Mouse (Mus musculus): ENCODE results near the gene 4632433K11Rik.

Gene 4632433K11Rik

DNA sequence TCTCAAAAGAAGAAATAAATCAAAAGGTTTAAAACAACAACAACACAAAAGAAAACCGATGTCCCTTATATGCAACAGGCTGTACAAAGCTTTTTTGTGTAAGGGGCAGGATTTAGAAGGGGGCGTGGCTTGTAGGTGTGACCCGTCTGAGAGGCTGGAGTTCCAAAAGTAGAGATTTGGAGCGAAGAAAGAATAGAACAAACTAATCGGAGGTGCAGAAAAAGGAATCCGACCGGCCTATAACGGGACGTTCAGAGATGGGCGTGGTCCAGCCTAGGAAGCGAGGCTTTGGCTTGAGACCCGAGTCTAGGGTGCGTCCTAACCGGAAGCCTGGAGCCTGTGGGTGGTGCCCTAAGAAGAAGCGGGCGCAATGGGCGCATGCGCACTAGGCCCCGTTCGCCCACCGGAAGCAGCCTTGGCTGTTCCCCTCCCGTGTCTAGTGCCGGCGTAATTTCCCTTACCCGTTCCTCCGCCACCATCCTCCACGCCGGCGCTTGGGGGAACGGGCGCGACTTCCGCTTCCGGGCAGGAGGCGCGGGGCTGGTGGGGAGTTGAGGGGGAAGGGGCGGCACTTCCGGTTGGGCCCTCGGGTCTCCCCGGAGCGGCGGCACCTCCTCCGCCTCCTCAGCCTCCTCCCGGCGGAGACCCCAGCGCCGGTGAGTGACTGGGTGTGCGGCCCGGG, 13.8 kb upstream of the 4632433K11Rik start, which contains the start of the genes Zfp865 and Ccdc106:
TSS of gene Zfp865 (plus strand) at position 377 of the 682 bp plus-strand sequence.
TSS of gene Ccdc106 (plus strand) at position 554 of the 682 bp plus-strand sequence.
- peak; percentile 99 for DNase-seq (ENCODE audit: low spot score)

GRCm38 (mm10) chr7:5020685-5021084, 13.2 kb upstream of the 4632433K11Rik start:
- no peak for DNase-seq (ENCODE audit: low spot score)

DNA sequence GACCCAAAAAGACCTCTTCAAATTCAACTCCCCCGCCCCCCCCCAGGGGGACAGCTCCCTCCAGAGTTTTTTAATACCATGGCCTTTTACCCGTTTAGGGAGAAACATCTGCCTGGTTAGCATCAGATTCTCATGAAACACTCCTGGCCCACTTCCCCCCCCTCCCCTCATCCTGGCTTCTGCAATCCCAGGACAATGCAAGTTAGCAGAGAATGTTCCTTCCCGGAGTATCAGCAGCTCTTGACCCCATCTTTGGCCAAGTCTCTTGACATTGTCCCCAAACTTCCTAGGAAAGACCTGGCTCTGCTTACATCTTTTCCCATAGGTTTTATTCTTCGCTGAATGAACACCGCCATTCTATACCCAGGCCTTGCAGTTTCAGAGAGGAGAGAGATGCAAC, 12.7 kb upstream of the 4632433K11Rik start:
- DNase-seq (ENCODE audit: low spot score): no peak

GRCm38 (mm10) chr7:5029543-5029942, 4.4 kb upstream of the 4632433K11Rik start:
- no peak for DNase-seq (ENCODE audit: low spot score)

- no peak for DNase-seq (ENCODE audit: low spot score)
These were observed 4.0 kb upstream of the 4632433K11Rik start for GRCm38 (mm10) chr7:5029946-5030345.

DNA sequence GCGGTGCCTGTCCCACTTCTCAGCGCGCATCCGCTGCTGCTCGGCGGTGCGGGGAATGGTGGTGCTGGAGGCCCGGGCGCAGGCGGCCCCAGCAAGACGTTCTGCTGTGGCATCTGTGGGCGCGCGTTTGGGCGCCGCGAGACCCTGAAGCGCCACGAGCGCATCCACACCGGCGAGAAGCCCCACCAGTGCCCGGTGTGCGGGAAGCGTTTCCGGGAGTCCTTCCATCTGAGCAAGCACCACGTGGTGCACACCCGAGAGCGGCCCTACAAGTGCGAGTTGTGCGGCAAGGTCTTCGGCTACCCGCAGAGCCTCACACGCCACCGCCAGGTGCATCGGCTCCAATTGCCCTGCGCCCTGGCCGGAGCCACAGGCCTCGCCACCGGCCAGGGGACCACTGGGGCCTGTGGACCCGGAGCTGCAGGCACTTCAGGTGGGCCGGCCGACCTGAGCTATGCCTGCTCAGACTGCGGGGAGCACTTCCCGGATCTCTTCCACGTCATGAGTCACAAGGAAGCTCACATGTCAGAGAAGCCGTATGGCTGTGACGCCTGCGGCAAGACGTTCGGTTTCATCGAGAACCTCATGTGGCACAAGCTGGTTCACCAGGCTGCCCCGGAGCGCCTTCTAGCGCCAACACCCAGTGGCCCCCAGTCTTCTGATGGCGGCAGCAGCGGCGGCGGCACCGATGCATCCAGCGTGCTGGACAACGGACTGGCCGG, 3.2 kb upstream of the 4632433K11Rik start:
- DNase-seq (ENCODE audit: low spot score): no peak

GRCm38 (mm10) chr7:5031496-5031895, 2.4 kb upstream of the 4632433K11Rik start:
- no peak for DNase-seq (ENCODE audit: low spot score)

GRCm38 (mm10) chr7:5035628-5036027, 1.7 kb downstream of the 4632433K11Rik start:
- DNase-seq (ENCODE audit: low spot score): no peak

DNA sequence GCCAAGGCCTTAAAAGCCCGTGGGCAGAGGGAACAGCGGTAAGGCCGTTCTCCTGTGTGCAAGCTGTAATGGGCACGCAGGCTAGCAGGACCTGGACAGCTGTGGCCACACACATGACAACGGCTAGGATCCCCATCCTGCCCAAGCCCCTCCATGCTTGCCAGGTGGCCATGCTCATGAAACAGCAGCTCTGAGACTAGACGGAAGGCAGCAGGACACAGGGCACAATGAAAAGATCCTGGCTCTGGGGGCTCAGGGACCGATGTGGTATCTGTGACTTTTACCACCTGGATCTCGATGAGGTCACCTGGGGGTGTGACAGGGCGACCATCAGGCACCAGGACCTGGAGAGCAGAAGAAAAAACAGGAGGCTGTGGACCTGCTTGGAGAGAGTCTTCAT, 2.2 kb downstream of the 4632433K11Rik start:
- no peak for DNase-seq (ENCODE audit: low spot score)

GRCm38 (mm10) chr7:5037026-5037425, 3.1 kb downstream of the 4632433K11Rik start:
- DNase-seq (ENCODE audit: low spot score): no peak

DNA sequence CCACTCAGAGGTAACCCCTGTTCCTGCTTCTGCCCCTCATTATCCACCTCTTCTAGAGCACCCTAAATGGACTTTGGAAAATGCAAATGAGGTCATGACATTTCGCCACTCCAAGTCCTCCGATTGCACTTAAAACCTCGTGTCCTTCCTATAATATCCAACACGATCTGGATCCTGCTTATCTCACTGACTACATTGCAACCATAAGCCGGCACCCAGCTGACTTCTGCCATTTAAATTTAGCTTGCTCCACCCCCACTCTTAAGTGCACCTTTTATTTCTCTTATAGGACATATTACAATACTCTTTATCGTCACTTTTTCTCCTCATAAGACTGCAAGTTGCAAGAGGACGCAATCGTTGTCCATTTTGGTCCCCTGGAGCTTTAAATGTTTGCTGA, 3.5 kb downstream of the 4632433K11Rik start:
- no peak for DNase-seq (ENCODE audit: low spot score)

GRCm38 (mm10) chr7:5038109-5038732, 4.3 kb downstream of the 4632433K11Rik start, which contains the start of gene Zfp784:
Gene Zfp784, minus strand, starts transcription at chr7:5038446.
- DNase-seq (ENCODE audit: low spot score): peak; percentile 88

- no peak for DNase-seq (ENCODE audit: low spot score)
These were observed 5.0 kb downstream of the 4632433K11Rik start for GRCm38 (mm10) chr7:5038940-5039339.

GRCm38 (mm10) chr7:5044981-5045380, 11.1 kb downstream of the 4632433K11Rik start:
- no peak for DNase-seq (ENCODE audit: low spot score)

GRCm38 (mm10) chr7:5046112-5046511, 12.2 kb downstream of the 4632433K11Rik start:
- no peak for DNase-seq (ENCODE audit: low spot score)

DNA sequence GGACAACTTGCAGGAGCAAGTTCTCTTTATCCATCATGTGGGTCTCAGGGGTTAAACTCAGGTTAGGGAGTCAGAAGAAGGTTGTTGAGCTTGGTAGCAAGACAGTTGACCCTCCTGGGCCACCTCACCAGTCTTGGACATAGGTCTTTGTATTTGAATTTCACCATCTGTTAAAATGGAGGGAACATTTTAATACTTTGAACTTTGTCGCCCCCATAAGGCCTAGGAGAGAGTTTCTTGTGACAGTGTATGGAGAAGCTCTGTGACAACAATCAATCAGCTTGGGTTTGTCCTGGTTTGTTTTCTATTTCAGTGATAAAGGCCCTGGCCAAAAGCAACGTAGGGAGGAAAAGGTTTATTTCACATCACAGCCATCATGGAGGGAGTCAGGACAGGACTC, 13.4 kb downstream of the 4632433K11Rik start:
- no peak for DNase-seq (ENCODE audit: low spot score)

DNA sequence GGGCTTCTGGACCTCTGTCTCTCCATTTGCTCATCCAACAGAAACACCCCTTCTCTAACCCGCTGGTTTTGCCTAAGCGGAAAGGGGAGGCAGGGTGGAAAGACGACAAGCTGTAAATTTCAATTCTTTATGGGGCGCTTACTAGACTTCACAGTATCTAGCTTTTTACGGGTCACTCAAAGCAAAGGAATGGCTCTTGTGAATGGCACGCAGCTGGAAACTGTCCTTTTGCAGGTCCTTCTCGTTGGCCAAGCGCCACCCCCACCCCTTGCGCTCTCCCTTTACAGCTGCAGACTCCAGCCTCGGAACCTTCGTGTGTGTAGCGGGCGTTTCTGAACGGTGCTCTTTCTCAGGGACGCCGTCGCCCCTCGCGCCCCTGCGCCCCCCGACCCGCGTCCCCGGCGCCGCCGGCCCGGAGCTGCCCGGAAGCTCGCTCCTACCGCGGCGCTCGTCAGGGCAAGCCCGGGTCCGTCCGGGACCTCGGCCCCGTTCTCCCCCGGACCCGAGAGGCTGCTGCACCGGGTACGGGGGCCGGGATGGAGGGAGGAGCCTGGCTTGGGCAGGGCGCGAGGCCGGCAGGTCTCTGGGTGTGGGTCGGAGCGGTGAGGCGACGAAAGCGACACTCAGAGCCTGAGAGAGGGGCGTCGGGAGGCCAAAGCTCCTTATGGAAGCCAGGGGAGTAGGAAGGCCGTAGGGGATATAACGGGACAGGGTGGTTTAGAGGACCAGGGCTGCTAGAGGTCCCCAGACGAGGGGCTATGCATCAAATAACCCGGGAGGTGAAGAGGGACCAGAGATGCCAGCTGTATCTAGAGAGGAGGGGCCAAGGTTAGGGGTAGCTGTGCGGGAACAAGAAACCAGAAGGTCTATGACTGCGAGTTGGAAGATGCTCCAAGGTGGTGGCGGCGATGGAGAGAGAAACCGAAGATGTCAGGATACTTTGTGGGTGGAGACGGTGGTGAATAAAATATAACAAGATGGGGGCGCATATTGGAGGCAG, 17.6 kb downstream of the 4632433K11Rik start, which contains the start of gene Zfp580:
TSS of gene Zfp580 (plus strand) at position 346 of the 1,000 bp plus-strand sequence.
- DNase-seq (ENCODE audit: low spot score): peak; percentile 50

DNA sequence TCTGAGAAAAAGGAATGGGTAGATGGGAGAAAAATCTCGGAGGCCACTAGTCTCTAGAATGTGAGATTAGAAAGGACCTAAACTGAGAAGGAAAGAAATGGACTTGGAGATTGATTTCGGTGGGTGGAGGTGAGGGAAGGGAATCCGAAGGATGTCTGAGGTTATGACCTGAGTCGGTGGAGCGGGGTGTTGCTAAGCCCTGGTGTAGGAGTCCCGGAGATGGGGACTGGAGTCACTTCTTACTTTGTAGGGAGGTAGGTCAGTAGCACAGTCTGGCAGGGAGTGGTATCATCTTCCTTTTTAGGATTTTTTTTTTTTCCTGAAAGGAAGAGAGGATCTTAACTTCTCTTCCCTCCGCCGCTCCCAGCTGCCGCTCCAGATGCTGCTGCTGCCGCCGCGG, 18.5 kb downstream of the 4632433K11Rik start:
- DNase-seq (ENCODE audit: low spot score): no peak

GRCm38 (mm10) chr7:5052931-5053343, 19.0 kb downstream of the 4632433K11Rik start:
- DNase-seq (ENCODE audit: low spot score): no peak

GRCm38 (mm10) chr7:5053456-5054179, 19.7 kb downstream of the 4632433K11Rik start:
- no peak for DNase-seq (ENCODE audit: low spot score)
